Mouse (Mus musculus): ENCODE results near the gene Efhd1. TPM values are rescaled to one million over a fixed set of nuclear protein-coding genes. Genes with fewer than 3 reads are reported as not detected.

Gene Efhd1
- polyA plus RNA-seq, 1 experiment, result 161 TPM

DNA sequence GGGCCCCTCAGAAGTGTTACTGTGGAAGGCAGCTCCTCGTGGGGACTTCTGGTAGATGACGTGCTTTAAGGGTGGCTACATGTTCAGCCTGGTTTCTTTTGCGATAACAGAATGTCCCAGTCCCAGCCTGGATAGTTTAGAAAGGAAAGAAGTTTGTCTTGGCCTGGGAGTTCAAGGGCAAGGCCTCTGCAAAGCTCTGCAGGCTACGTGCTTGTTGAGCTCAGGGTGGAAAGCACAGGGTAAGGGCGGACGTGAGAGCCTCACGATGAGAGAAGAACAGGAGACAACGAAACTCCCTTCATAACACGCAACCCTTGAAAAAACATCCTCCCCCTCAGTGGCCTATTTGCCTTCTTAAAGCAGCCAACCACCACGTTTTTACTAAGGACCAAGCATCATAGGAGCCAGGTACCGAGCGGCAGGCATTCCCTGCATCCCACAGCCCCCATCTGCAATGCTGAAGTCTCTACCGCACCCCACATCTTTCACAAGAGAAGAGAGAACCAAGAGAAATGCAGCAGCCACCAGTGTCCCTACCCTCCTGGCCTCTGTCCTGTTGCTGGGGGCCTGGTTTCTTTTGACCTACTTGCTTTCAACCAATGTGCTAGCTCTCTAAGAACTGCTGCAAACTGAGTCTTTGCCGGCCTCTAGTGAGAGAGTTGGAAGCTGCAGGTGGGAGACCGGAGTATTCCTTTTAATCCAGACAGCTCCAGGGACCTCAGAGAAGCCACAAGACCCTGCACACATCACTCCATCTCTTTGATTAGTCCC is 28.4 kb downstream of the Efhd1 start:
- H3K36me3 ChIP-seq (ENCODE audit: control insufficient read depth, insufficient read depth, low read length), result no peaks in the 10 kb centered on the region
- H3K27me3 ChIP-seq (replicated peaks; ENCODE audit: control insufficient read depth, insufficient read depth, low read length), result no peaks in the 10 kb centered on the region
- H3K27ac ChIP-seq (ENCODE audit: insufficient read depth, low read depth, low read length), result peak overlapping the region; percentile 30
- H3K4me3 ChIP-seq (ENCODE audit: insufficient read depth, low read depth, low read length), result no peak overlapping the region
- TF ChIP-seq POLR2A (IDR thresholded peaks at IDR 0.05; ENCODE audit: low read depth, low read length) (no peak), CTCF (conservative IDR thresholded peaks at IDR 0.05; ENCODE audit: insufficient read depth, insufficient read length, low read depth, low read length) (peak; percentile 69)
- H3K4me1 ChIP-seq (ENCODE audit: control insufficient read depth, insufficient read depth, low read length), result peaks cover 23% of the 10 kb centered on the region
- peak; percentile 85 for DNase-seq
- whole genome bisulfite sequencing, result 40% methylated on average over 15 of the region's 15 CpGs

GRCm38 (mm10) chr1:87294063-87294710 is 30.0 kb downstream of the Efhd1 start:
- WGBS, result 39% methylated on average over 4 of the region's 4 CpGs
- peak overlapping the region; percentile 100 for H3K27ac ChIP-seq (ENCODE audit: insufficient read depth, low read depth, low read length)
- no peaks in the 10 kb centered on the region for H3K27me3 ChIP-seq (replicated peaks; ENCODE audit: control insufficient read depth, insufficient read depth, low read length)
- H3K36me3 ChIP-seq (ENCODE audit: control insufficient read depth, insufficient read depth, low read length), result no peaks in the 10 kb centered on the region
- DNase-seq, result peak; percentile 86
- H3K4me1 ChIP-seq (ENCODE audit: control insufficient read depth, insufficient read depth, low read length), result peaks cover 23% of the 10 kb centered on the region
- no peak overlapping the region for H3K4me3 ChIP-seq (ENCODE audit: insufficient read depth, low read depth, low read length)
- TF ChIP-seq POLR2A (IDR thresholded peaks at IDR 0.05; ENCODE audit: low read depth, low read length) (no peak), CTCF (conservative IDR thresholded peaks at IDR 0.05; ENCODE audit: insufficient read depth, insufficient read length, low read depth, low read length) (no peak)

- Histone ChIP-seq H3K27me3 (replicated peaks; ENCODE audit: control insufficient read depth, insufficient read depth, low read length) (no peaks in the 10 kb centered on the region), H3K36me3 (ENCODE audit: control insufficient read depth, insufficient read depth, low read length) (no peaks in the 10 kb centered on the region), H3K4me1 (ENCODE audit: control insufficient read depth, insufficient read depth, low read length) (peaks cover 23% of the 10 kb centered on the region), H3K27ac (ENCODE audit: insufficient read depth, low read depth, low read length) (peak overlapping the region; percentile 100), H3K4me3 (ENCODE audit: insufficient read depth, low read depth, low read length) (no peak overlapping the region)
- DNase-seq, result no peak
- 26% methylated on average over 4 of the region's 4 CpGs for WGBS
- TF ChIP-seq POLR2A (IDR thresholded peaks at IDR 0.05; ENCODE audit: low read depth, low read length), result no peak
- no peak for TF ChIP-seq CTCF (conservative IDR thresholded peaks at IDR 0.05; ENCODE audit: insufficient read depth, insufficient read length, low read depth, low read length)
These were observed 30.8 kb downstream of the Efhd1 start for GRCm38 (mm10) chr1:87294951-87295350.

GRCm38 (mm10) chr1:87297346-87297925 is 33.3 kb downstream of the Efhd1 start:
- H3K4me1 ChIP-seq (ENCODE audit: control insufficient read depth, insufficient read depth, low read length), result peaks cover 22% of the 10 kb centered on the region
- no peak for DNase-seq
- WGBS, result 85% methylated on average over 10 of the region's 10 CpGs
- H3K36me3 ChIP-seq (ENCODE audit: control insufficient read depth, insufficient read depth, low read length), result no peaks in the 10 kb centered on the region
- H3K27ac ChIP-seq (ENCODE audit: insufficient read depth, low read depth, low read length), result no peak overlapping the region
- no peak for TF ChIP-seq CTCF (conservative IDR thresholded peaks at IDR 0.05; ENCODE audit: insufficient read depth, insufficient read length, low read depth, low read length)
- TF ChIP-seq POLR2A (IDR thresholded peaks at IDR 0.05; ENCODE audit: low read depth, low read length), result no peak
- no peak overlapping the region for H3K4me3 ChIP-seq (ENCODE audit: insufficient read depth, low read depth, low read length)
- no peaks in the 10 kb centered on the region for H3K27me3 ChIP-seq (replicated peaks; ENCODE audit: control insufficient read depth, insufficient read depth, low read length)

- 61% methylated on average over 14 of the region's 14 CpGs for WGBS
- no peak overlapping the region for H3K27ac ChIP-seq (ENCODE audit: insufficient read depth, low read depth, low read length)
- no peak overlapping the region for H3K4me3 ChIP-seq (ENCODE audit: insufficient read depth, low read depth, low read length)
- TF ChIP-seq POLR2A (IDR thresholded peaks at IDR 0.05; ENCODE audit: low read depth, low read length) (no peak), CTCF (conservative IDR thresholded peaks at IDR 0.05; ENCODE audit: insufficient read depth, insufficient read length, low read depth, low read length) (no peak)
- peaks cover 5% of the 10 kb centered on the region for H3K4me1 ChIP-seq (ENCODE audit: control insufficient read depth, insufficient read depth, low read length)
- H3K36me3 ChIP-seq (ENCODE audit: control insufficient read depth, insufficient read depth, low read length), result no peaks in the 10 kb centered on the region
- no peak for DNase-seq
- no peaks in the 10 kb centered on the region for H3K27me3 ChIP-seq (replicated peaks; ENCODE audit: control insufficient read depth, insufficient read depth, low read length)
These were observed 36.5 kb downstream of the Efhd1 start for GRCm38 (mm10) chr1:87300360-87301286.

DNA sequence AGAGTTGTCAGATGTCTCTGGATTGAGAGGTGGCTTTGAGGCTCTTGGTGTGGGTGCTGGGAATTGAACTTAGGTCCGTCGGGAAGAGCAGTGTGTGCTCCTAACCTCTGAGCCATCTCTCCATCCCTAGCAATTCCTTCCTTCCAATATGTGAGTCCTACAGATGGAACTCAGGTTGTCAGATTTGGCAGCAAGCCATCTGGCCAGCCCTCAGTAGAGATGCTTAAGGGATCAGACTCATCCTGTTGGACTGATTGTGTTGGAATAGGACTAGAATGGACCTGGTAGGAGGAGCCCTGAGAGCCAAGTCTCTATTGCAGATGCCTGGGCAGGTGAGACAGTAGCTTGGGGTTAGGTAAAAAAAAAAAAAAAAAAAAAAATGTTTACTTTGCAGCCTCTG is 37.8 kb downstream of the Efhd1 start:
- no peak overlapping the region for H3K27ac ChIP-seq (ENCODE audit: insufficient read depth, low read depth, low read length)
- WGBS, result 85% methylated on average over 2 of the region's 2 CpGs
- H3K4me1 ChIP-seq (ENCODE audit: control insufficient read depth, insufficient read depth, low read length), result no peaks in the 10 kb centered on the region
- no peak for DNase-seq
- no peaks in the 10 kb centered on the region for H3K36me3 ChIP-seq (ENCODE audit: control insufficient read depth, insufficient read depth, low read length)
- H3K27me3 ChIP-seq (replicated peaks; ENCODE audit: control insufficient read depth, insufficient read depth, low read length), result no peaks in the 10 kb centered on the region
- TF ChIP-seq POLR2A (IDR thresholded peaks at IDR 0.05; ENCODE audit: low read depth, low read length), result no peak
- no peak overlapping the region for H3K4me3 ChIP-seq (ENCODE audit: insufficient read depth, low read depth, low read length)

All from kidney, adult 2 months (tissue).